Mouse (Mus musculus): Measurements from ENCODE around the gene Nin. TPM values are rescaled to one million over a fixed set of nuclear protein-coding genes. Genes with fewer than 3 reads are reported as not detected.

The Nin gene
- polyA plus RNA-seq (2017; shearing (Covaris generic)), result 28.5 TPM

DNA sequence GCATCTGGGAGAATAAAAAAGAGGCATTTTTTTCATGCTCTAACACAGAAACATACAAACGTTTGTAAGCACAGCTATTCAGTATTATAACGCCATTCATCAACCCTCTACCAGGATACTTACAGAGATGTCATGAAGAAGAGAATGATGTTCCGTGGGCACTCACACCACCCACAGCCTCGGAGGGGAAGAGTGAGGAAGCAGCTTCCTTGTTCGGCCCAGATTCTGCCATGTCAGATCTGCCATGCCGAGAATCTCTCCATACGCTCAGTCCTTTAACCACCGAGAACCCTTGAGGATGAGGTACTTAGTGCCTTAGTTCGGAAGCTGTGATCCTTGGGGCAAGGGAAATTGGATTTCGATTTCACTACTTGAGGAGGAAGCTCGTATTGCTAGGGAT lies at the start of gene Nin:
Gene Nin, minus strand, starts transcription at position 367 of the 400 bp plus-strand sequence.

DNA sequence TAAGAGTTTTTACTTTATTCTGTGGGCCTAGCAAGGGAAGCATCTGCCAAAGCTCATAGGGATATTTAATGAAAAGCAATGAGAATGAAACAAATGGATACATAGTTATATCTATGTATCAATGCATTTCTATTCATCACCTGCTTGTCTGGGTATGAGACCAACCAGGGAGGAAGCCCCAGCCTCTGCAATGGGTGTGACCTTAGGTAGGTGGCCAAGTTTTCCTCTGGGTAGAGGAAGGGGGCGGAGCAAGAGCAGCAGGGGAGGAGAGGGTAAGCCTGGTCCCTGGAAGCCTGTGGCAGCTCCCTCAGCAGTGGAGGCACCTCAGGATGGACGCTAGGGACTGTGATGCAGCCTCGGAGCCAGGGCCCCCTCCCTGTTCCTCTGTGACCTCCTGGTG lies 40.3 kb upstream of the Nin start, which contains the start of gene Abhd12b:
Gene Abhd12b, plus strand, starts transcription at position 301 of the 400 bp plus-strand sequence.

DNA sequence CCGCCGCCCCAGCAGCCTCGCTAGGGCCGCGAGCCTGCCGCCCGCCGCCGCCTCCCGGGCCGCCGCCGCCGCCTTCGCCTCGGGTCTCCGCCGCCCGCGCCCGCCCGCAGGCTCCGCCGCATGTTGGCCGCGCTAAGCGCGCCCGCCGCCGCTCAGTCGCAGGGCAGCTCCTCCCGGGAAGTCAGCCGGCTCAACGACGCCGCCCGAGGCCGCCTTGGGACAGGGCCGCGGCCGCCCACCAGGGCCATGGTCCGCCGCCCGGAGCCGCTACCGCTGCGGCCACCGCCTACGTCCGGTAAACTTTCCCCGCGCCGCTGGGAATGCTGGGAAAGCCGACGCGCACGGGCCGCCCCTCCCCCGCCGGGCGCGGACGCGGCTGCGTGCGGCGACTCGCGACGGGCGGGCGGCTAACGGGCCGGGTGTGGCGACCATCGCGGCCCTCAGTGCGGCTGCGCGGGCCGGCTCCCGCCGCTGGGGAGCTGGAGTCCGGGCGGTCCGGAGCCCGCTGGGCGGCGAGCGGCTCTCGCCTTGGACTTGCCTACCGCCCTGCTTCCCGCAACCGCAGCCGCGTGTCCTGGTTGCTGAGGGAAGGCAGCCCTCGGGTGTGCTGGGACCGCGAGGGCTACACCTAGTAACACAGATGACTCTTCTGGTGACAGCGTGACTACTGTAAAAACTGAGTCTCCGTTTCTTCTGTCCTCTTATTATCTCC lies 126.6 kb downstream of the Nin start, which contains the start of gene Sav1:
Gene Sav1, minus strand, starts transcription at position 217 of the 712 bp plus-strand sequence.

Other genes starting within 250 kb of the Nin start
- 0.24 TPM for gene Atl1, start 221.1 kb downstream of the Nin start, polyA plus RNA-seq (2017; shearing (Covaris generic))
- 3.0 TPM for gene Map4k5, start 220.5 kb downstream of the Nin start, polyA plus RNA-seq (2017; shearing (Covaris generic))
- 1.3 TPM for gene Sav1, start 126.7 kb downstream of the Nin start, polyA plus RNA-seq (2017; shearing (Covaris generic))
- gene Abhd12b, start 40.4 kb upstream of the Nin start, polyA plus RNA-seq (2017; shearing (Covaris generic)), result 0.90 TPM
- 1.6 TPM for gene Pygl, start 117.8 kb upstream of the Nin start, polyA plus RNA-seq (2017; shearing (Covaris generic))
- gene Trim9, start 233.9 kb upstream of the Nin start, polyA plus RNA-seq (2017; shearing (Covaris generic)), result 0.09 TPM

Measured in inflammation-experienced regulatory T-cells, adult 16 weeks (primary cell).